Mouse (Mus musculus) testis, adult 2 months (tissue): ENCODE measurements around the gene Ccdc106.

Source experiments
- CTCF ChIP-seq: fragments of 200-500 bp; IDR thresholded peaks from 2 replicates; pipeline ENCODE4 v1.5.1; 2012; ENCODE audit warnings: low read depth, mild to moderate bottlenecking, inconsistent platforms, low read length, moderate library complexity; ENCODE audit not compliant: control insufficient read depth, insufficient read depth, insufficient replicate concordance
- POLR2A ChIP-seq: fragments of 200-500 bp; IDR thresholded peaks from 2 replicates; pipeline ENCODE4 v1.6.1; 2012; ENCODE audit warnings: low read depth, mild to moderate bottlenecking, inconsistent platforms, low read length, moderate library complexity; ENCODE audit not compliant: control insufficient read depth

GRCm38 (mm10) chr7:4971710-4972109 is 48.6 kb upstream of the Ccdc106 start:
- TF ChIP-seq CTCF (no peak), POLR2A (no peak)
